Mouse (Mus musculus) G1E (cell line): ENCODE results near the gene Polr2a. TPM values are rescaled to one million over a fixed set of nuclear protein-coding genes. Genes with fewer than 3 reads are reported as not detected.

ENCODE experiments used
- ATAC-seq: 2 replicates; pipeline ENCODE4 v1.8.0; 2016; ENCODE audit warnings: mild to moderate bottlenecking; ENCODE audit not compliant: insufficient number of reproducible peaks, poor library complexity, low FRiP score, severe bottlenecking; ENCODE audit errors: extremely low read depth
- DNase-seq: peaks from one replicate; pipeline ENCODE4 v3.0.0; 2012; ENCODE audit warnings: low spot score
- H3K27me3 ChIP-seq: 2 replicates; pipeline ENCODE4 v1.6.1; 2012; ENCODE audit warnings: mild to moderate bottlenecking, low read length, inconsistent platforms; ENCODE audit not compliant: insufficient read depth
- H3K36me3 ChIP-seq: replicated peaks from 2 replicates; pipeline ENCODE3; 2012; ENCODE audit warnings: mild to moderate bottlenecking, inconsistent platforms
- H3K4me1 ChIP-seq: 2 replicates; pipeline ENCODE4 v1.6.1; 2012; ENCODE audit warnings: low read depth, low read length, inconsistent platforms, mixed read lengths; ENCODE audit not compliant: insufficient read depth
- H3K4me3 ChIP-seq: 2 replicates; pipeline ENCODE4 v1.5.1; 2012; ENCODE audit warnings: low read depth, mild to moderate bottlenecking, inconsistent platforms, low read length, moderate library complexity, mixed read lengths
- H3K9me3 ChIP-seq: replicated peaks from 2 replicates; pipeline ENCODE4 v1.6.1; 2012; ENCODE audit warnings: inconsistent platforms
- CTCF ChIP-seq: IDR thresholded peaks from 2 replicates; pipeline ENCODE4 v1.5.1; 2012; ENCODE audit warnings: low read depth, low read length, inconsistent platforms, mixed read lengths
- GATA1 ChIP-seq: IDR thresholded peaks from 2 replicates; pipeline ENCODE4 v1.6.1; 2012; ENCODE audit warnings: borderline replicate concordance, low read length, inconsistent platforms, mixed read lengths
- GATA2 ChIP-seq: IDR thresholded peaks from 2 replicates; pipeline ENCODE4 v1.6.1; 2012; ENCODE audit warnings: low read depth, low read length, inconsistent platforms, borderline replicate concordance
- POLR2AphosphoS5 ChIP-seq: IDR thresholded peaks from 2 replicates; pipeline ENCODE4 v1.6.1; 2012; ENCODE audit warnings: low read depth, low read length, inconsistent platforms; ENCODE audit not compliant: insufficient replicate concordance
- TAL1 ChIP-seq: conservative IDR thresholded peaks from 2 replicates; pipeline ENCODE4 v1.6.1; 2012; ENCODE audit warnings: low read depth, low read length, inconsistent platforms, mixed read lengths
- polyA plus RNA-seq: library from polyadenylated mRNA; stranded (reverse); fragments of >175 nt; gene quantifications from 2 replicates; pipeline ENCODE4 v1.2.3, GENCODE M21; 2012
- total RNA-seq, 2 experiments: library from RNA; stranded (forward) in 1 of 2; stranded (reverse) in 1 of 2; fragments of 200-1000 nt in 1 of 2; fragments of >200 nt in 1 of 2; fragmentation: Nextera tagmentation in 1 of 2; gene quantifications; 2 replicates each; pipeline ENCODE4 v1.2.3; 2014 to 2017

Polr2a gene
- total and polyA plus RNA-seq, 3 experiments, result 26.2 to 192 (median 116) TPM

DNA sequence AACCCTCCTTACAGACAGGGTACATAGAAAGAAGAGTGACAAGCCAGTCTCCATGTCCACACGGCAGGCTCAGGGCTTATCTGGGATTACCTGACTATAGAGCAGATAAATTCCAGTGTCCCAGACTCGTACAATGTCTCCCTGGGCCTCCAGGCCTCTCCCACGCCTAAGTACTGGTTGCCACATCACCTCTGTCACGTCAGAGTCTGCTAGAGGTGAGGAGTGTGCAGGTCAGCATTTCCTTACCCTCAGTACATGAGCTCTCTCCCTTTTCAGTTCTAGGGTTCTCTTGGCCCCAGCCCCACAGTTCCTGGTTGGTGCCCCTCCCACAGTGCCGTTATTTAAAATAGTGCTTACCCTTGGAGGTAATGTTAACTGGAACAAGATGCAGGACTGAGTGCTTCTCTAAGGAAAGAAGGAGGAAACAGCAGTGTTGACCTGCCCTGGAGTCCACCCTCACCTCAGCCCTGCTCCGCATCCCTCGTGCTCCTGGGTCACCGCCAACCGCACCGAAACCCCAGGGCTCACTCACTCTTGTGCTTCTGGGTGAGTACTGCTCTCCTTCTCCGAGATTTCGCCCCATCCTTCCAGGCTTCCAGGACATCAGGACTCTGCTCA, 74.2 kb downstream of the Polr2a start:
- H3K4me1 ChIP-seq, result peaks cover 47% of the 10 kb centered on the region
- DNase-seq (no peak), ATAC-seq (no peak)
- TF ChIP-seq TAL1, result no peak
- TF ChIP-seq CTCF, result no peak
- TF ChIP-seq POLR2AphosphoS5, result no peak
- TF ChIP-seq GATA1, result no peak
- no peak for TF ChIP-seq GATA2
- H3K4me3 ChIP-seq, result no peak overlapping the region
- H3K27me3 ChIP-seq, result peaks cover 45% of the 10 kb centered on the region
- H3K36me3 ChIP-seq, result peaks cover 13% of the 10 kb centered on the region
- H3K9me3 ChIP-seq, result no peaks in the 10 kb centered on the region

Other genes with a start within 250 kb of the Polr2a start
Only the 20 nearest of the 43 such genes appear.
- gene Sox15, start 103.3 kb downstream of the Polr2a start, total RNA-seq (2014; fragmentation: Nextera tagmentation), result 2.1 TPM in 1 of 2 replicates, not detected in the other
- 0.17 TPM in 1 of 2 replicates, not detected in the other for gene Sox15, start 103.3 kb downstream of the Polr2a start, total RNA-seq (2017)
- 0.20 and 0.36 TPM in 2 replicates for gene Sox15, start 103.3 kb downstream of the Polr2a start, polyA plus RNA-seq
- 27.0 and 31.1 TPM in 2 replicates for gene Mpdu1, start 96.0 kb downstream of the Polr2a start, total RNA-seq (2014; fragmentation: Nextera tagmentation)
- gene Mpdu1, start 96.0 kb downstream of the Polr2a start, total RNA-seq (2017), result 43.4 and 63.6 TPM in 2 replicates
- gene Mpdu1, start 96.0 kb downstream of the Polr2a start, polyA plus RNA-seq, result 22.7 and 24.9 TPM in 2 replicates
- gene Cd68, start 92.5 kb downstream of the Polr2a start, total RNA-seq (2014; fragmentation: Nextera tagmentation), result 3.5 TPM in 1 of 2 replicates, not detected in the other
- gene Cd68, start 92.5 kb downstream of the Polr2a start, total RNA-seq (2017), result 5.0 and 6.1 TPM in 2 replicates
- gene Cd68, start 92.5 kb downstream of the Polr2a start, polyA plus RNA-seq, result 2.2 and 2.3 TPM in 2 replicates
- gene Eif4a1, start 86.2 kb downstream of the Polr2a start, total RNA-seq (2014; fragmentation: Nextera tagmentation), result 986 and 993 TPM in 2 replicates
- gene Eif4a1, start 86.2 kb downstream of the Polr2a start, total RNA-seq (2017), result 986 and 1,008 TPM in 2 replicates
- 197 and 231 TPM in 2 replicates for gene Eif4a1, start 86.2 kb downstream of the Polr2a start, polyA plus RNA-seq
- gene Senp3, start 76.6 kb downstream of the Polr2a start, total RNA-seq (2014; fragmentation: Nextera tagmentation), result 111 and 128 TPM in 2 replicates
- 107 and 111 TPM in 2 replicates for gene Senp3, start 76.6 kb downstream of the Polr2a start, total RNA-seq (2017)
- gene Senp3, start 76.6 kb downstream of the Polr2a start, polyA plus RNA-seq, result 125 and 142 TPM in 2 replicates
- not detected in 2 replicates for gene Tnfsf13, start 72.9 kb downstream of the Polr2a start, total RNA-seq (2014; fragmentation: Nextera tagmentation)
- gene Tnfsf13, start 72.9 kb downstream of the Polr2a start, total RNA-seq (2017), result not detected in 2 replicates
- not detected in 2 replicates for gene Tnfsf13, start 72.9 kb downstream of the Polr2a start, polyA plus RNA-seq
- not detected in 2 replicates for gene Tnfsf12, start 62.8 kb downstream of the Polr2a start, total RNA-seq (2014; fragmentation: Nextera tagmentation)
- not detected in 2 replicates for gene Tnfsf12, start 62.8 kb downstream of the Polr2a start, total RNA-seq (2017)
- gene Tnfsf12, start 62.8 kb downstream of the Polr2a start, polyA plus RNA-seq, result not detected in 2 replicates
- gene Tnfsfm13, start 62.5 kb downstream of the Polr2a start, total RNA-seq (2014; fragmentation: Nextera tagmentation), result not detected in 2 replicates
- gene Tnfsfm13, start 62.5 kb downstream of the Polr2a start, total RNA-seq (2017), result not detected in 2 replicates
- not detected in 2 replicates for gene Tnfsfm13, start 62.5 kb downstream of the Polr2a start, polyA plus RNA-seq
- gene Slc35g3, start 3.3 kb upstream of the Polr2a start, total RNA-seq (2014; fragmentation: Nextera tagmentation), result 1.1 TPM in 1 of 2 replicates, not detected in the other
- gene Slc35g3, start 3.3 kb upstream of the Polr2a start, total RNA-seq (2017), result 0.27 TPM in 1 of 2 replicates, not detected in the other
- gene Slc35g3, start 3.3 kb upstream of the Polr2a start, polyA plus RNA-seq, result 0.18 TPM in 2 replicates
- gene Zbtb4, start 7.3 kb upstream of the Polr2a start, total RNA-seq (2014; fragmentation: Nextera tagmentation), result 18.4 and 19.0 TPM in 2 replicates
- gene Zbtb4, start 7.3 kb upstream of the Polr2a start, total RNA-seq (2017), result 5.6 and 8.6 TPM in 2 replicates
- gene Zbtb4, start 7.3 kb upstream of the Polr2a start, polyA plus RNA-seq, result 13.0 and 13.4 TPM in 2 replicates
- 2.3 and 2.8 TPM in 2 replicates for gene Chrnb1, start 37.3 kb upstream of the Polr2a start, total RNA-seq (2014; fragmentation: Nextera tagmentation)
- gene Chrnb1, start 37.3 kb upstream of the Polr2a start, total RNA-seq (2017), result 1.1 and 1.2 TPM in 2 replicates
- 0.39 and 0.50 TPM in 2 replicates for gene Chrnb1, start 37.3 kb upstream of the Polr2a start, polyA plus RNA-seq
- 24.9 and 28.9 TPM in 2 replicates for gene Fgf11, start 43.2 kb upstream of the Polr2a start, total RNA-seq (2014; fragmentation: Nextera tagmentation)
- gene Fgf11, start 43.2 kb upstream of the Polr2a start, total RNA-seq (2017), result 3.6 and 4.2 TPM in 2 replicates
- gene Fgf11, start 43.2 kb upstream of the Polr2a start, polyA plus RNA-seq, result 7.7 and 8.6 TPM in 2 replicates
- gene Tmem102, start 47.0 kb upstream of the Polr2a start, total RNA-seq (2014; fragmentation: Nextera tagmentation), result not detected in 2 replicates
- not detected in 2 replicates for gene Tmem102, start 47.0 kb upstream of the Polr2a start, total RNA-seq (2017)
- gene Tmem102, start 47.0 kb upstream of the Polr2a start, polyA plus RNA-seq, result not detected in 2 replicates
- not detected in 2 replicates for gene Gm39566, start 56.7 kb upstream of the Polr2a start, total RNA-seq (2014; fragmentation: Nextera tagmentation)
- 0.05 and 0.06 TPM in 2 replicates for gene Gm39566, start 56.7 kb upstream of the Polr2a start, total RNA-seq (2017)
- gene Gm39566, start 56.7 kb upstream of the Polr2a start, polyA plus RNA-seq, result not detected in 2 replicates
- not detected in 2 replicates for gene Spem2, start 59.8 kb upstream of the Polr2a start, total RNA-seq (2014; fragmentation: Nextera tagmentation)
- gene Spem2, start 59.8 kb upstream of the Polr2a start, total RNA-seq (2017), result not detected in 2 replicates
- not detected in 2 replicates for gene Spem2, start 59.8 kb upstream of the Polr2a start, polyA plus RNA-seq
- gene Spem1, start 63.5 kb upstream of the Polr2a start, total RNA-seq (2014; fragmentation: Nextera tagmentation), result not detected in 2 replicates
- 0.11 TPM in 1 of 2 replicates, not detected in the other for gene Spem1, start 63.5 kb upstream of the Polr2a start, total RNA-seq (2017)
- not detected in 2 replicates for gene Spem1, start 63.5 kb upstream of the Polr2a start, polyA plus RNA-seq
- 3.0 and 6.8 TPM in 2 replicates for gene Nlgn2, start 79.1 kb upstream of the Polr2a start, total RNA-seq (2014; fragmentation: Nextera tagmentation)
- 0.93 and 1.5 TPM in 2 replicates for gene Nlgn2, start 79.1 kb upstream of the Polr2a start, total RNA-seq (2017)
- gene Nlgn2, start 79.1 kb upstream of the Polr2a start, polyA plus RNA-seq, result 3.1 and 3.5 TPM in 2 replicates
- gene Tmem256, start 79.9 kb upstream of the Polr2a start, total RNA-seq (2014; fragmentation: Nextera tagmentation), result 116 and 202 TPM in 2 replicates
- 409 and 434 TPM in 2 replicates for gene Tmem256, start 79.9 kb upstream of the Polr2a start, total RNA-seq (2017)
- gene Tmem256, start 79.9 kb upstream of the Polr2a start, polyA plus RNA-seq, result 513 and 777 TPM in 2 replicates
- gene Plscr3, start 87.7 kb upstream of the Polr2a start, total RNA-seq (2014; fragmentation: Nextera tagmentation), result 26.2 and 32.3 TPM in 2 replicates
- 9.3 and 12.1 TPM in 2 replicates for gene Plscr3, start 87.7 kb upstream of the Polr2a start, total RNA-seq (2017)
- gene Plscr3, start 87.7 kb upstream of the Polr2a start, polyA plus RNA-seq, result 54.2 and 61.1 TPM in 2 replicates
- 4.3 and 9.0 TPM in 2 replicates for gene Tnk1, start 100.1 kb upstream of the Polr2a start, total RNA-seq (2014; fragmentation: Nextera tagmentation)
- 0.82 and 1.5 TPM in 2 replicates for gene Tnk1, start 100.1 kb upstream of the Polr2a start, total RNA-seq (2017)
- 0.47 and 0.95 TPM in 2 replicates for gene Tnk1, start 100.1 kb upstream of the Polr2a start, polyA plus RNA-seq